Mouse (Mus musculus): ENCODE results near the gene P4ha2. TPM values are rescaled to one million over a fixed set of nuclear protein-coding genes. Genes with fewer than 3 reads are reported as not detected.
A peak's percentile ranks its signal among the peaks of the same experiment; 100 is the strongest.

P4ha2 gene
- polyA plus RNA-seq, 1 experiment from 2014 or later, result 8.0 TPM

GRCm38 (mm10) chr11:54119126-54119525 is 19.2 kb downstream of the P4ha2 start:
- Histone ChIP-seq H3K36me3 (ENCODE audit: control insufficient read depth, insufficient read depth) (no peaks in the 10 kb centered on the region), H3K27me3 (ENCODE audit: control insufficient read depth, insufficient read depth, low read depth, low read length) (no peaks in the 10 kb centered on the region), H3K9ac (ENCODE audit: low read depth, low read length) (no peak overlapping the region), H3K9me3 (replicated peaks; ENCODE audit: control insufficient read depth, low read length) (no peaks in the 10 kb centered on the region), H3K4me1 (ENCODE audit: control insufficient read depth, low read depth, low read length) (no peaks in the 10 kb centered on the region), H3K27ac (ENCODE audit: low read length) (no peak overlapping the region), H3K4me3 (ENCODE audit: low read depth, low read length) (no peak overlapping the region), H3K4me2 (ENCODE audit: low read depth, low read length) (no peak overlapping the region)
- WGBS (ENCODE audit: insufficient replicate concordance), result 66% methylated on average over 12 of the region's 12 CpGs
- no peak for ATAC-seq (ENCODE audit: low read depth)

- Histone ChIP-seq H3K9ac (ENCODE audit: low read depth, low read length) (no peak overlapping the region), H3K36me3 (ENCODE audit: control insufficient read depth, insufficient read depth) (no peaks in the 10 kb centered on the region), H3K9me3 (replicated peaks; ENCODE audit: control insufficient read depth, low read length) (no peaks in the 10 kb centered on the region), H3K4me1 (ENCODE audit: control insufficient read depth, low read depth, low read length) (no peaks in the 10 kb centered on the region), H3K27me3 (ENCODE audit: control insufficient read depth, insufficient read depth, low read depth, low read length) (no peaks in the 10 kb centered on the region), H3K4me3 (ENCODE audit: low read depth, low read length) (no peak overlapping the region), H3K4me2 (ENCODE audit: low read depth, low read length) (no peak overlapping the region), H3K27ac (ENCODE audit: low read length) (no peak overlapping the region)
- WGBS (ENCODE audit: insufficient replicate concordance), result 56% methylated on average over 13 of the region's 13 CpGs
- no peak for ATAC-seq (ENCODE audit: low read depth)
Observed at GRCm38 (mm10) chr11:54119740-54120360, 20.0 kb downstream of the P4ha2 start.

DNA sequence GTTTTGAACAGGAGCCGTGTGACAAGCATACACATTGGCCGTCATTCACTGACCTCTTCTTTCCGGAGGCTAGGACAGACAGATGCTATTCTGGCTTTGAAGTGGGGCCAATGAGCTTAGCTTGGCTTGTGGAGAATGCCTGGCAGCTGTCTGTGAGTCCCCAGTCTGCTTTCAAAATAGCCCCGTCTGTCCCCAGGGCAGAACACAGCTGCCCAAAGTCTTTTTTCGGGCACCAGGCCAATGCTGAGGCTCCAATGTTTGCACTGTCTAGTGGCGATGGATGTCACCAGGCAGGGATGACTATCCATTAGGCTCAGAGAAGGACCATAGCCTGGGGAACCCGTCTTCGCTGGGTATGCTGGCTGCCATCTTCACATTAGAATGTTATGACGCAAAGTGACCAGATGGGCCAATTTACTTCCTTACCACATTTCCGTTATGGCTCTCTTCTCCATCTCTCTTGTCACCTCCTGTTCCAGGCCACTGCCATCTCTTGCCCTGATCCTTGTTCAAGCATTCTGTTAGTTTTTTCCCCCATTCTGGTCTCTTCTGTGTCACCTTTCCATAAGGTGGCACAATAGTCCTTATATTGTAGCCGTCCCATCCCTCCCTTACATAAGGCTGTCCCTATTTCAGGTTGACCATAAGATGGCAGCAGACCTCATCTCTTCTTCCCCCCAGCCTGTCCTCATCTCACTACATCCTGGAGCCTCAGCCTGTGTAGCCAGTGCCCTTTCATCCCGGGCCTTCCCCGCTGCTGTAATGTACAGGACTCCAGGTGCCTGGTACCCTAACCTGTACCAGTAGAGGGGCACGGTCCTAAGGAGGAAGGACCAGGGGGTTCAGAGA is 22.7 kb downstream of the P4ha2 start:
- WGBS (ENCODE audit: insufficient replicate concordance), result 54% methylated on average over 14 of the region's 14 CpGs
- Histone ChIP-seq H3K9ac (ENCODE audit: low read depth, low read length) (no peak overlapping the region), H3K27me3 (ENCODE audit: control insufficient read depth, insufficient read depth, low read depth, low read length) (no peaks in the 10 kb centered on the region), H3K4me3 (ENCODE audit: low read depth, low read length) (no peak overlapping the region), H3K9me3 (replicated peaks; ENCODE audit: control insufficient read depth, low read length) (no peaks in the 10 kb centered on the region), H3K4me2 (ENCODE audit: low read depth, low read length) (no peak overlapping the region), H3K4me1 (ENCODE audit: control insufficient read depth, low read depth, low read length) (peaks cover 2% of the 10 kb centered on the region; the same call in 1 of the 2 replicates), H3K36me3 (ENCODE audit: control insufficient read depth, insufficient read depth) (no peaks in the 10 kb centered on the region), H3K27ac (ENCODE audit: low read length) (no peak overlapping the region)
- ATAC-seq (ENCODE audit: low read depth), result no peak

GRCm38 (mm10) chr11:54125982-54126648 is 26.2 kb downstream of the P4ha2 start:
- 77% methylated on average over 18 of the region's 18 CpGs for WGBS (ENCODE audit: insufficient replicate concordance)
- no peak for ATAC-seq (ENCODE audit: low read depth)
- Histone ChIP-seq H3K27ac (ENCODE audit: low read length) (no peak overlapping the region), H3K9ac (ENCODE audit: low read depth, low read length) (no peak overlapping the region), H3K4me2 (ENCODE audit: low read depth, low read length) (no peak overlapping the region), H3K36me3 (ENCODE audit: control insufficient read depth, insufficient read depth) (no peaks in the 10 kb centered on the region), H3K9me3 (replicated peaks; ENCODE audit: control insufficient read depth, low read length) (no peaks in the 10 kb centered on the region), H3K4me1 (ENCODE audit: control insufficient read depth, low read depth, low read length) (peaks cover 2% of the 10 kb centered on the region; the same call in 1 of the 2 replicates), H3K27me3 (ENCODE audit: control insufficient read depth, insufficient read depth, low read depth, low read length) (no peaks in the 10 kb centered on the region), H3K4me3 (ENCODE audit: low read depth, low read length) (no peak overlapping the region)

GRCm38 (mm10) chr11:54126654-54127374 is 26.9 kb downstream of the P4ha2 start:
- no peaks in the 10 kb centered on the region for H3K9me3 ChIP-seq (replicated peaks; ENCODE audit: control insufficient read depth, low read length)
- H3K27me3 ChIP-seq (ENCODE audit: control insufficient read depth, insufficient read depth, low read depth, low read length), result no peaks in the 10 kb centered on the region
- 19% methylated on average over 15 of the region's 15 CpGs for whole genome bisulfite sequencing (ENCODE audit: insufficient replicate concordance)
- H3K4me3 ChIP-seq (ENCODE audit: low read depth, low read length), result peak overlapping the region; percentile 23; the same call in 1 of the 2 replicates
- ATAC-seq (ENCODE audit: low read depth), result peak; percentile 72
- H3K4me2 ChIP-seq (ENCODE audit: low read depth, low read length), result peak overlapping the region; percentile 28
- peaks cover 2% of the 10 kb centered on the region; the same call in 1 of the 2 replicates for H3K4me1 ChIP-seq (ENCODE audit: control insufficient read depth, low read depth, low read length)
- H3K27ac ChIP-seq (ENCODE audit: low read length), result no peak overlapping the region
- no peak overlapping the region for H3K9ac ChIP-seq (ENCODE audit: low read depth, low read length)
- no peaks in the 10 kb centered on the region for H3K36me3 ChIP-seq (ENCODE audit: control insufficient read depth, insufficient read depth)

GRCm38 (mm10) chr11:54127397-54127796 is 27.5 kb downstream of the P4ha2 start:
- no peak for ATAC-seq (ENCODE audit: low read depth)
- WGBS (ENCODE audit: insufficient replicate concordance), result 28% methylated on average over 2 of the region's 2 CpGs
- no peak overlapping the region for H3K27ac ChIP-seq (ENCODE audit: low read length)
- peak overlapping the region; percentile 23; the same call in 1 of the 2 replicates for H3K4me3 ChIP-seq (ENCODE audit: low read depth, low read length)
- H3K9me3 ChIP-seq (replicated peaks; ENCODE audit: control insufficient read depth, low read length), result no peaks in the 10 kb centered on the region
- H3K27me3 ChIP-seq (ENCODE audit: control insufficient read depth, insufficient read depth, low read depth, low read length), result no peaks in the 10 kb centered on the region
- H3K9ac ChIP-seq (ENCODE audit: low read depth, low read length), result no peak overlapping the region
- no peaks in the 10 kb centered on the region for H3K36me3 ChIP-seq (ENCODE audit: control insufficient read depth, insufficient read depth)
- H3K4me1 ChIP-seq (ENCODE audit: control insufficient read depth, low read depth, low read length), result peaks cover 2% of the 10 kb centered on the region; the same call in 1 of the 2 replicates
- H3K4me2 ChIP-seq (ENCODE audit: low read depth, low read length), result peak overlapping the region; percentile 28; the same call in 1 of the 2 replicates

DNA sequence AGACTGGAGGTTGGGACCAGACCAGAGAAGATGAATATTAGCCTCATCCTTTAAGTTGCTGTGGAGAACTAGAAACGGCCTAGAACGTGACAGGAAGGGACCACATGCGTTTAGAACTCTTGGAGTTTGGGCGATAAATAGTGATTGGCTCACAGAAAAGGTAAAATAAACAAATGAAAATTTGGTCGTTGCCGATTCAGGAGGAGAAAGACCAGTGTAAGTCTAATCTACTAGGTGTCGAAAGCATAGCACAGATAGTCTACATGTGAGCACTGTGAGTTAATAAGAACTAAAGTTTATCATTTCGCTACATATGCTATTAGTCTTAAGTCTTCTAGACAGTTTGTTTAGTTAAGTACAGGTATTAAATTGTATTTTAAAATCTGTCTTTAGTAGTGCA is 30.1 kb downstream of the P4ha2 start:
- Histone ChIP-seq H3K36me3 (ENCODE audit: control insufficient read depth, insufficient read depth) (no peaks in the 10 kb centered on the region), H3K27ac (ENCODE audit: low read length) (no peak overlapping the region), H3K4me2 (ENCODE audit: low read depth, low read length) (no peak overlapping the region), H3K27me3 (ENCODE audit: control insufficient read depth, insufficient read depth, low read depth, low read length) (no peaks in the 10 kb centered on the region), H3K9me3 (replicated peaks; ENCODE audit: control insufficient read depth, low read length) (no peaks in the 10 kb centered on the region), H3K9ac (ENCODE audit: low read depth, low read length) (no peak overlapping the region), H3K4me1 (ENCODE audit: control insufficient read depth, low read depth, low read length) (peaks cover 2% of the 10 kb centered on the region; the same call in 1 of the 2 replicates), H3K4me3 (ENCODE audit: low read depth, low read length) (no peak overlapping the region)
- WGBS (ENCODE audit: insufficient replicate concordance), result 65% methylated on average over 8 of the region's 8 CpGs
- no peak for ATAC-seq (ENCODE audit: low read depth)

DNA sequence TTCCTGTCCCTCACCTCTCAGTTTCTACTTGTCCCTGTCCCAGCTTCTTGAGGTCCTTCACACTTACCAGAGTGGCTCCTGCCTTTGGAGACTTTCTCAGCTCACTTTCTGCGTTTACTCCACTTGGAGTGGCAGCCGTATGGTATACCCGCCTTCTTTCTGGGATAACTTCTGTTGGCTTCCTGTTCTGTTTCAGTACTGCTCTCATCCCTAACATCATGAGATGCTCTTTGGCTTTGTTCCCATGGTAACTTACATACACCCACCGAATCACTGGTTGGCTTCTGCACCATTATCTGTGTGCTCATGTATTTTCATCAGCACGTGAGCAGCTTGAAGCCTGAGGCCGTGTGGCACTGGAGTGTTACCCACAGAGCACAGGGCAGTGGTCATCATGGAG is 30.8 kb downstream of the P4ha2 start:
- 70% methylated on average over 6 of the region's 6 CpGs for WGBS (ENCODE audit: insufficient replicate concordance)
- no peak overlapping the region for H3K4me3 ChIP-seq (ENCODE audit: low read depth, low read length)
- no peak for ATAC-seq (ENCODE audit: low read depth)

More for the DNA sequence above, 30.8 kb downstream of the P4ha2 start:
- no peak overlapping the region for H3K9ac ChIP-seq (ENCODE audit: low read depth, low read length)
- no peaks in the 10 kb centered on the region for H3K27me3 ChIP-seq (ENCODE audit: control insufficient read depth, insufficient read depth, low read depth, low read length)
- no peak overlapping the region for H3K4me2 ChIP-seq (ENCODE audit: low read depth, low read length)
- H3K9me3 ChIP-seq (replicated peaks; ENCODE audit: control insufficient read depth, low read length), result no peaks in the 10 kb centered on the region
- no peaks in the 10 kb centered on the region for H3K36me3 ChIP-seq (ENCODE audit: control insufficient read depth, insufficient read depth)
- H3K4me1 ChIP-seq (ENCODE audit: control insufficient read depth, low read depth, low read length), result peaks cover 2% of the 10 kb centered on the region; the same call in 1 of the 2 replicates
- H3K27ac ChIP-seq (ENCODE audit: low read length), result no peak overlapping the region

All from liver, embryonic 16.5 days (tissue).